Mouse (Mus musculus) MEL (cell line): ENCODE measurements at regions not wholly inside any gene's neighbourhood (a gene's known extent, or its start where the extent isn't known, plus 50 kb on each side); places are given as distances from the start of the nearest gene placed in this dataset.

Source experiments
- DNase-seq: peaks from one replicate; pipeline ENCODE4 v3.0.0; 2011; ENCODE audit warnings: low read depth, low spot score
- H3K27ac ChIP-seq: 2 replicates; pipeline ENCODE4 v1.5.1; 2012; ENCODE audit warnings: low read depth, mild to moderate bottlenecking, control low read depth, low read length, moderate library complexity; ENCODE audit not compliant: control insufficient read depth
- H3K27me3 ChIP-seq, 2 experiments: fragments of 150-350 bp in 1 of 2; sonication (generic) in 1 of 2; 2 replicates each; pipeline ENCODE4 v1.6.1; 2012; ENCODE audit warnings: low read length in 2 of 2, mild to moderate bottlenecking in 2 of 2, improper control_type of control experiment in 1 of 2, moderate library complexity in 1 of 2; ENCODE audit not compliant: insufficient read depth in 2 of 2, control insufficient read depth in 1 of 2
- H3K36me3 ChIP-seq, 2 experiments: 2 replicates each; pipeline ENCODE4 v1.6.1; 2012 to 2014; ENCODE audit warnings: low read length in 2 of 2, improper control_type of control experiment in 1 of 2, inconsistent platforms in 1 of 2, mild to moderate bottlenecking in 1 of 2; ENCODE audit not compliant: insufficient read depth in 2 of 2, control insufficient read depth in 1 of 2
- H3K4me1 ChIP-seq, 2 experiments: fragments of 150-350 bp in 1 of 2; sonication (generic) in 1 of 2; 2 replicates each; pipeline ENCODE4 v1.6.1; 2012; ENCODE audit warnings: low read length in 2 of 2, improper control_type of control experiment in 1 of 2, mild to moderate bottlenecking in 1 of 2; ENCODE audit not compliant: insufficient read depth in 2 of 2, control insufficient read depth in 1 of 2
- H3K4me3 ChIP-seq, 2 experiments: fragments of 150-350 bp in 1 of 2; sonication (generic) in 1 of 2; 2 replicates each; pipeline ENCODE4 v1.5.1; 2012; ENCODE audit warnings: low read depth in 2 of 2, low read length in 2 of 2, mild to moderate bottlenecking in 2 of 2, moderate library complexity in 2 of 2, control low read depth in 1 of 2, improper control_type of control experiment in 1 of 2; ENCODE audit not compliant: control insufficient read depth in 1 of 2, insufficient read depth in 1 of 2
- H3K79me2 ChIP-seq: 2 replicates; pipeline ENCODE4 v1.6.1; 2012; ENCODE audit warnings: mild to moderate bottlenecking, low read length, moderate library complexity; ENCODE audit not compliant: control insufficient read depth, poor library complexity, insufficient read depth
- H3K9ac ChIP-seq: 2 replicates; pipeline ENCODE4 v1.6.1; 2012; ENCODE audit warnings: low read depth, mild to moderate bottlenecking, control low read depth, low read length, moderate library complexity; ENCODE audit not compliant: control insufficient read depth, poor library complexity, severe bottlenecking
- H3K9me3 ChIP-seq: fragments of 150-350 bp; sonication (generic); replicated peaks from 2 replicates; pipeline ENCODE4 v1.6.1; 2012; ENCODE audit warnings: mild to moderate bottlenecking, low read length, improper control_type of control experiment, moderate library complexity; ENCODE audit not compliant: insufficient read depth
- E2F4 ChIP-seq: IDR thresholded peaks from 2 replicates; pipeline ENCODE4 v1.6.1; 2011; ENCODE audit warnings: low read depth, low read length, improper control_type of control experiment, borderline replicate concordance
- ETS1 ChIP-seq: IDR thresholded peaks from 2 replicates; pipeline ENCODE4 v1.6.1; 2012; ENCODE audit warnings: low read depth, mild to moderate bottlenecking, inconsistent platforms, low read length, improper control_type of control experiment, moderate library complexity
- GABPA ChIP-seq: IDR thresholded peaks from 2 replicates; pipeline ENCODE4 v1.6.1; 2012; ENCODE audit warnings: low read depth, mild to moderate bottlenecking, inconsistent platforms, low read length, improper control_type of control experiment, moderate library complexity
- GATA1 ChIP-seq: IDR thresholded peaks from 2 replicates; pipeline ENCODE4 v1.6.1; 2011; ENCODE audit warnings: low read depth, low read length, improper control_type of control experiment
- HCFC1 ChIP-seq: IDR thresholded peaks from 2 replicates; pipeline ENCODE4 v1.6.1; 2012; ENCODE audit warnings: low read depth, mild to moderate bottlenecking, inconsistent platforms, low read length, improper control_type of control experiment, moderate library complexity
- JUND ChIP-seq: IDR thresholded peaks from 2 replicates; pipeline ENCODE4 v1.6.1; 2011; ENCODE audit warnings: low read depth, mild to moderate bottlenecking, improper control_type of control experiment, low read length
- KAT2A ChIP-seq: conservative IDR thresholded peaks from 2 replicates; pipeline ENCODE4 v1.6.1; 2012; ENCODE audit warnings: low read depth, low read length, improper control_type of control experiment, inconsistent platforms
- MAZ ChIP-seq: IDR thresholded peaks from 2 replicates; pipeline ENCODE4 v1.6.1; 2012; ENCODE audit warnings: low read depth, mild to moderate bottlenecking, inconsistent platforms, low read length, improper control_type of control experiment
- MYB ChIP-seq: IDR thresholded peaks from 2 replicates; pipeline ENCODE4 v1.6.1; 2011; ENCODE audit warnings: mild to moderate bottlenecking, low read depth, low read length, improper control_type of control experiment
- MYC ChIP-seq: IDR thresholded peaks from 2 replicates; pipeline ENCODE4 v1.6.1; 2011; ENCODE audit warnings: low read depth, mild to moderate bottlenecking, low read length, improper control_type of control experiment, moderate library complexity
- POLR2A ChIP-seq, 2 experiments: IDR thresholded peaks; 2 replicates each; pipeline ENCODE4 v1.6.1; 2011 to 2012; ENCODE audit warnings: low read length in 2 of 2, mild to moderate bottlenecking in 2 of 2, control low read depth in 1 of 2, improper control_type of control experiment in 1 of 2, low read depth in 1 of 2, moderate library complexity in 1 of 2; ENCODE audit not compliant: control insufficient read depth in 1 of 2, insufficient read depth in 1 of 2, poor library complexity in 1 of 2
- POLR2AphosphoS5 ChIP-seq: IDR thresholded peaks from 2 replicates; pipeline ENCODE4 v1.6.1; 2012; ENCODE audit warnings: low read depth, borderline replicate concordance, mild to moderate bottlenecking, inconsistent platforms, low read length, moderate library complexity, mixed read lengths
- RAD21 ChIP-seq: IDR thresholded peaks from 2 replicates; pipeline ENCODE4 v1.6.1; 2011; ENCODE audit warnings: mild to moderate bottlenecking, low read depth, low read length, improper control_type of control experiment
- RCOR1 ChIP-seq: IDR thresholded peaks from 2 replicates; pipeline ENCODE4 v1.6.1; 2012; ENCODE audit warnings: low read depth, mild to moderate bottlenecking, inconsistent platforms, low read length, improper control_type of control experiment
- SMC3 ChIP-seq: IDR thresholded peaks from 2 replicates; pipeline ENCODE4 v1.6.1; 2011; ENCODE audit warnings: low read depth, low read length, improper control_type of control experiment
- TAL1 ChIP-seq: IDR thresholded peaks from 2 replicates; pipeline ENCODE4 v1.6.1; 2012; ENCODE audit warnings: mild to moderate bottlenecking, inconsistent platforms, low read length, moderate library complexity, mixed read lengths
- USF1 ChIP-seq: IDR thresholded peaks from 2 replicates; pipeline ENCODE4 v1.6.1; 2014; ENCODE audit warnings: low read depth, mild to moderate bottlenecking, inconsistent platforms, low read length, improper control_type of control experiment, moderate library complexity
- ZC3H11A ChIP-seq: IDR thresholded peaks from 2 replicates; pipeline ENCODE4 v1.6.1; 2012; ENCODE audit warnings: low read depth, mild to moderate bottlenecking, inconsistent platforms, low read length, improper control_type of control experiment

GRCm38 (mm10) chr16:24199408-24200167 lies 193.7 kb upstream of the Lpp start:
- Histone ChIP-seq H3K27me3 (no peaks in the 10 kb centered on the region), H3K27ac (no peak overlapping the region)
- no peak for DNase-seq
- TF ChIP-seq HCFC1, result no peak
- no peak for TF ChIP-seq GATA1
- no peak for TF ChIP-seq TAL1
- no peak for TF ChIP-seq USF1
- TF ChIP-seq SMC3, result no peak
- no peak for TF ChIP-seq RCOR1
- no peak for TF ChIP-seq JUND
- no peak for TF ChIP-seq POLR2A (IDR thresholded peaks at IDR 0.05; ENCODE audit: control insufficient read depth in 1 of 2, insufficient read depth in 1 of 2, low read depth in 1 of 2, low read length in 2 of 2, poor library complexity in 1 of 2)
- no peak for TF ChIP-seq MYB
- no peak for TF ChIP-seq GABPA
- no peak for TF ChIP-seq MAZ
- no peak for TF ChIP-seq RAD21
- no peak for TF ChIP-seq POLR2AphosphoS5
- no peak for TF ChIP-seq ZC3H11A
- TF ChIP-seq E2F4, result no peak
- TF ChIP-seq KAT2A, result no peak
- TF ChIP-seq, all 39 proteins: peak for 0
- Histone ChIP-seq H3K36me3 (no peaks in the 10 kb centered on the region), H3K4me1 (no peaks in the 10 kb centered on the region), H3K4me3 (no peak overlapping the region), H3K79me2 (no peaks in the 10 kb centered on the region), H3K9ac (no peak overlapping the region), H3K9me3 (no peaks in the 10 kb centered on the region)

- Histone ChIP-seq H3K27ac (no peak overlapping the region), H3K4me3 (no peak overlapping the region), H3K9ac (no peak overlapping the region), H3K27me3 (no peaks in the 10 kb centered on the region), H3K4me1 (no peaks in the 10 kb centered on the region), H3K79me2 (no peaks in the 10 kb centered on the region), H3K36me3 (no peaks in the 10 kb centered on the region), H3K9me3 (no peaks in the 10 kb centered on the region)
- DNase-seq, result no peak
- TF ChIP-seq MYC, result no peak
- no peak for TF ChIP-seq KAT2A
- no peak for TF ChIP-seq ETS1
Observed at GRCm38 (mm10) chr16:24198291-24198690, 195.0 kb upstream of the Lpp start.
